Mouse (Mus musculus) bone marrow, adult 2 months (tissue): ENCODE data around the gene Nova2. TPM values are rescaled to one million over a fixed set of nuclear protein-coding genes. Genes with fewer than 3 reads are reported as not detected.

ENCODE experiments used
- H3K27ac ChIP-seq: fragments of 200-500 bp; 2 replicates; pipeline ENCODE4 v1.5.1; 2012; ENCODE audit warnings: low read depth, mild to moderate bottlenecking, control low read depth, inconsistent platforms, low read length; ENCODE audit not compliant: control insufficient read depth, poor library complexity, insufficient read depth
- H3K4me1 ChIP-seq: fragments of 200-500 bp; 2 replicates; pipeline ENCODE4 v1.6.1; 2011; ENCODE audit warnings: low read length; ENCODE audit not compliant: control insufficient read depth, insufficient read depth
- H3K4me3 ChIP-seq: fragments of 200-500 bp; replicated peaks from 2 replicates; pipeline ENCODE3; 2011; ENCODE audit warnings: mild to moderate bottlenecking, low read depth, low read length, control low read depth; ENCODE audit not compliant: control insufficient read depth
- CTCF ChIP-seq: fragments of 200-500 bp; IDR thresholded peaks from 2 replicates; pipeline ENCODE4 v1.5.1; 2011; ENCODE audit warnings: low read length, control low read depth; ENCODE audit not compliant: control insufficient read depth, insufficient read depth
- POLR2A ChIP-seq: fragments of 200-500 bp; IDR thresholded peaks from 2 replicates; pipeline ENCODE4 v1.6.1; 2011; ENCODE audit warnings: low read depth, mild to moderate bottlenecking, control low read depth, low read length, borderline replicate concordance; ENCODE audit not compliant: control insufficient read depth
- WGBS: fragments of 180-500 bp; shearing (Covaris S2); methylation state at CpG from one replicate; pipeline ENCODE4 v1.1.7; 2018; 5-methylcytosine and 5-hydroxymethylcytosine counted together
- polyA plus RNA-seq: library from polyadenylated mRNA; stranded (reverse); fragments of >200 nt; gene quantifications from 2 replicates; pipeline ENCODE4 v1.2.4, GENCODE M21; 2011; ENCODE audit warnings: low replicate concordance; ENCODE audit not compliant: missing spikeins, insufficient read depth, insufficient read length

The Nova2 gene
- 0.16 and 0.35 TPM in 2 replicates for polyA plus RNA-seq

GRCm38 (mm10) chr7:18925162-18925938 is at the start of gene Nova2:
Gene Nova2, plus strand, starts transcription at chr7:18925888.
- Histone ChIP-seq H3K4me1 (no peaks in the 10 kb centered on the region; the same call in 1 of the 2 replicates), H3K27ac (no peak within 1 kb of the TSS), H3K4me3 (no peak within 1 kb of the TSS)
- 3% methylated on average over 30 of the region's 45 CpGs for WGBS
- TF ChIP-seq POLR2A (no peak), CTCF (no peak)

GRCm38 (mm10) chr7:18878691-18879090 is 47.0 kb upstream of the Nova2 start:
- Histone ChIP-seq H3K4me3 (no peak overlapping the region), H3K27ac (no peak overlapping the region), H3K4me1 (peaks cover 4% of the 10 kb centered on the region)
- WGBS = 74% methylated on average over 7 of the region's 7 CpGs
- TF ChIP-seq POLR2A = 0 out of 2 replicates have a peak, but pooled peaks have one; percentile 14
- no peak for TF ChIP-seq CTCF

GRCm38 (mm10) chr7:18883991-18884744 is 41.5 kb upstream of the Nova2 start:
- 22% methylated on average over 9 of the region's 9 CpGs for WGBS
- H3K4me3 ChIP-seq = peak overlapping the region; percentile 82
- H3K4me1 ChIP-seq = peaks cover 4% of the 10 kb centered on the region
- TF ChIP-seq CTCF = no peak
- TF ChIP-seq POLR2A = peak; percentile 92; the same call in 1 of the 2 replicates
- peak overlapping the region; percentile 88 for H3K27ac ChIP-seq

GRCm38 (mm10) chr7:18884745-18885422 is 40.8 kb upstream of the Nova2 start:
- TF ChIP-seq POLR2A = no peak
- no peak for TF ChIP-seq CTCF
- Histone ChIP-seq H3K4me3 (peak overlapping the region; percentile 82), H3K27ac (peak overlapping the region; percentile 88), H3K4me1 (peaks cover 4% of the 10 kb centered on the region)
- 8% methylated on average over 13 of the region's 13 CpGs for WGBS

GRCm38 (mm10) chr7:18886963-18887362 is 38.7 kb upstream of the Nova2 start:
- H3K27ac ChIP-seq = no peak overlapping the region
- WGBS = 85% methylated on average over 1 of the region's 1 CpGs
- peaks cover 4% of the 10 kb centered on the region for H3K4me1 ChIP-seq
- TF ChIP-seq POLR2A (no peak), CTCF (no peak)
- H3K4me3 ChIP-seq = peak overlapping the region; percentile 78

GRCm38 (mm10) chr7:18890848-18891247 is 34.8 kb upstream of the Nova2 start:
- 90% methylated on average over 8 of the region's 8 CpGs for WGBS
- no peak for TF ChIP-seq POLR2A
- TF ChIP-seq CTCF = no peak
- Histone ChIP-seq H3K4me3 (no peak overlapping the region), H3K27ac (no peak overlapping the region), H3K4me1 (no peaks in the 10 kb centered on the region; the same call in 1 of the 2 replicates)

GRCm38 (mm10) chr7:18891872-18892599 is 33.7 kb upstream of the Nova2 start:
- Histone ChIP-seq H3K4me1 (no peaks in the 10 kb centered on the region; the same call in 1 of the 2 replicates), H3K27ac (no peak overlapping the region), H3K4me3 (peak overlapping the region; percentile 11)
- WGBS = 10% methylated on average over 33 of the region's 33 CpGs
- 0 out of 2 replicates have a peak, but pooled peaks have one; percentile 18 for TF ChIP-seq POLR2A
- TF ChIP-seq CTCF = peak; percentile 85
